Mouse (Mus musculus): ENCODE measurements around the gene Pknox1. TPM values are rescaled to one million over a fixed set of nuclear protein-coding genes. Genes with fewer than 3 reads are reported as not detected.

Pknox1 gene
- total RNA-seq, 2 experiments from 2014 or later, result 13.6 to 14.6 TPM

DNA sequence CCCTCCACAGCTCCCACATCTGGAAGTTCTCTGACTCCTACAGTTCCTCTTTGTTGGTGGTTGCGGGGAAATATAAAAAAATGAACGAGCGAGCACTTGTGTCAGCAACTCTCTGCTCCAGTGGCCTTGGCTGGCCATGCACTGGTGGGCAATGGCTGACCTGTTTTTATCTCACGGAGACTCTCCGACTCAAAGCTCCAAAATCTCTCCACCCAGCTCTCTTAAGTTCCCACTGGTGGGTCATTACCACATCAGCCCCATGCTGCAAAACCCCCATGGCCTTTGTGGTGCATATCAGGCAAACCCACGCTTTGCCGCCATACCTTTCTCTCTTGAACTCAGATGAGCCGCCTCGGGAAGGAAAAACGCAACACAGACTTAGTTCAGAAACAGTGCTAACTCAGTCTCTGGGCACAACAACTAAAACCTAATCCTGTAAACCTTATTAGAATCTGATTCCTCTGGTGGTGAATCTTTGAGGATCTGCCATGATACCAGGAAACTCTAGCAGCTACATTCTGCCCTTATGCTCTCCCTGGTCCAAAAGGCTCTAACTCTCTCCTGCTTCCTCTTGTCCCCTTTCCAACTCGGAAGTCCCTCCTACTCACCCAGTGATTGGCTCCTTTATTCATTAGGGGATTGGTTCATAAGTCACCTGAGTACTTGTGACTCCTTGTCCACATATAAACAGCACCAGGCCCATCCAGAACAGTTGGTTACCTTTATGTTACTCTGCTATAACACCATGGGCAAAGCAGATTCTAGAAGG, 5.3 kb upstream of the Pknox1 start:
- no peak for DNase-seq (ENCODE audit: low spot score in 2 of 2)
- no peak overlapping the region for H3K27ac ChIP-seq
- TF ChIP-seq CTCF (conservative IDR thresholded peaks at IDR 0.05), result no peak
- no peak overlapping the region for H3K4me3 ChIP-seq

GRCm38 (mm10) chr17:31563632-31564014, 911 bp upstream of the Pknox1 start:
- peak overlapping the region; percentile 99 for H3K27ac ChIP-seq
- H3K4me3 ChIP-seq, result peak overlapping the region; percentile 67
- no peak for TF ChIP-seq CTCF (conservative IDR thresholded peaks at IDR 0.05)
- no peak for DNase-seq (ENCODE audit: low spot score in 2 of 2)

DNA sequence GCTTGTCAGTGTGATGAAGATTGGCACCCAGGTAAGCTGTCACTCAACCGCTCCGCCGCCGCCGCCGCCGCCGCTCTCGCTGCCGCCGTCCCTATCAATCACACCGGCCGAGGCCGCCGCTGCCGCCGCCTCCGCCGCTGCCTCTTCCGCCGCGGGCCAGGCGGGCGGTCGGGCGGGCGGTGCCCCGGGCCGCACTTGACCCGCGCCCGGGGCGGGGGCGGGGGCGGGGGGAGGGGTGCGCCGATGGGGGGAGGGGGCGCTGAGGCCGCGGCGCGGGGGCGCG, 265 bp downstream of the Pknox1 start:
- DNase-seq (ENCODE audit: low spot score in 2 of 2), result no peak
- Histone ChIP-seq H3K27ac (peak overlapping the region; percentile 97), H3K4me3 (peak overlapping the region; percentile 81)
- TF ChIP-seq CTCF (conservative IDR thresholded peaks at IDR 0.05), result no peak

DNA sequence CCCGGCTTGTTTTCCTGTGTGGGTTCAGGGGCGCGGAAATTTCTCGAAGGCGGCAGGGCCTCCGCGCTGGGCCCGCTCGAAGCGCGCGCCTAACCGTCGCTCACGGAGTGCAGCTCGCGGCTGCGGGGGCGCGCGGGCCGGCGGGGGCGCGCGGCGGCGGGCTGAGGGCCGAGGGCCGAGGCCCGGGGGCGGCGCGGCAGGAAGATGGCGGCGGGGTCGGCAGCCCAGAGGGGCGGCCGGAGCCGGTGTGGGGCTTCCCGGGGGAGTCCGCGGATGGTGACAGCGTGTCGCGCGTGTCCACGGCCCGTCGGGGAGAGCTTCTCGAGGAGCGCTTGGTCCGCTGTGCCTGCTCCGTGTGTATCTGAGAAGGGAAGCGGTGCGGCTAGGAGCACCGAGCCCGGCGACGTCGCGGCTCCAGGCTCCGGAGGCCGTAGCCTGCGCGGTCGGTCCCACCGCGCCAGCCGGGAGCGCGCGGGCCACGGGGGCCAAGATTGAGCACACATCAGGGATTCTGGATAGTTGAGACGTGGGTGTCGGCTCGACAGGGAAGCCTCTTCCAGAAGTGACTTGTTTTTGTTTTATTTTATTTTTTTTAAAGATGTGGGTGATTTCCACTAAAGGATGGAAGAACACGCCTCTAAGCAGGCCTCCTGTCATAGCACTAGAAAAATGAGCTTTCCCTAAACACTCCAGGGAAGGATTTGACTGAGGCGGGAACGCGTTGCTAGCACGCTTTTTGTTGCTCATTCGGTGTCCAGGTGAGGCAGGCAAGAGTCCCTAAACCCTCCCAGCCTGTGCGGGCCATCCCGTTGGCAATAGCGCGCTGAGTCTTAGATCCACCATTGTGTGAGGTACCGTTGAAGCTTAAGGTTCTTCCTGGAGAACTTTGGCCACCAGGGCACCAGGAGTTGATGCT, 865 bp downstream of the Pknox1 start:
- DNase-seq (ENCODE audit: low spot score in 2 of 2), result peak in 1 of 2 experiments; percentile 62
- TF ChIP-seq CTCF (conservative IDR thresholded peaks at IDR 0.05), result peak; percentile 14; the same call in 1 of the 2 replicates
- Histone ChIP-seq H3K4me3 (peak overlapping the region; percentile 81), H3K27ac (peak overlapping the region; percentile 97)

DNA sequence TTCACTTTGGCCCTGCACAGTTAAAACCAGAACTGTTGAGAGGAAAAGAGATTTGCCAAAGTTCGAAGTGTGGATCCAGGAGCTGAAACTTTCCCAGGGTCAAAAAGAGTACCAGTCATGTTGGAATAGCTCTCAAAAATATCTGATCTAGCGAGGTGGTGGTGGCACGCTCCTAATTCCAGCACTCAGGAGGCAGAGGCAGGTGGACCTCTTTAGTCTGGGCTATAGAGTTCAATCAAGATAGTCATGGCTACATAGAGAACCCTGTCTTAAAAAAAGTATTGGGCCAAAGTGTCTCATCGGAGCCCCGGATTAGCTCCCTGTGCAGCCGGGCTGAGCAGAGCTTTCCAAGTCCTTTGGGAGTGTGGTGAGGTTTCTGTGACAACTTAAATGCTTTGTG, 1.7 kb downstream of the Pknox1 start:
- H3K4me3 ChIP-seq, result peak overlapping the region; percentile 81
- H3K27ac ChIP-seq, result peak overlapping the region; percentile 97; the same call in 1 of the 2 replicates
- no peak for TF ChIP-seq CTCF (conservative IDR thresholded peaks at IDR 0.05)
- no peak for DNase-seq (ENCODE audit: low spot score in 2 of 2)

DNA sequence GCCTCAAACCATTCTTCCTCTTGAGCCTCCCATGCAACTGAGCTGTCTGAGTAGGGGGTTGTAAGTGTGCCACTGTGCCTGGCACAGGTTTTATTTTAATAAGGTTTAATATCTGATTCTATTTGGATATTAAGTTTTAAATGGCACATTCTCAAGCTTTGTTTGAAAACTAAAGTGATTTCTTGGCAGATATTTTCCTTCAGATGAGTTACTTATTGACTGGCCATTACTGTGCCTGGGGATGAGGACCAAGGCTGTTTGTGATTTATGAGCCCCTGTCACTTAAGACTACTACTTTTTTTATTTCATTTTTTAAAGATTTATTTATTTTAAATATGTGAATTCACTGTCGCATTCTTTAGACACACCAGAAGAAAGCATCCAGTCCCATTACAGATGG, 5.2 kb downstream of the Pknox1 start:
- Histone ChIP-seq H3K27ac (no peak overlapping the region; the same call in 1 of the 2 replicates), H3K4me3 (no peak overlapping the region)
- no peak for TF ChIP-seq CTCF (conservative IDR thresholded peaks at IDR 0.05)
- no peak for DNase-seq (ENCODE audit: low spot score in 2 of 2)

- no peak for DNase-seq (ENCODE audit: low spot score in 2 of 2)
- TF ChIP-seq CTCF (conservative IDR thresholded peaks at IDR 0.05), result no peak
- Histone ChIP-seq H3K27ac (peak overlapping the region; percentile 55; the same call in 1 of the 2 replicates), H3K4me3 (no peak overlapping the region)
Measured at GRCm38 (mm10) chr17:31570321-31570925, 5.9 kb downstream of the Pknox1 start.

DNA sequence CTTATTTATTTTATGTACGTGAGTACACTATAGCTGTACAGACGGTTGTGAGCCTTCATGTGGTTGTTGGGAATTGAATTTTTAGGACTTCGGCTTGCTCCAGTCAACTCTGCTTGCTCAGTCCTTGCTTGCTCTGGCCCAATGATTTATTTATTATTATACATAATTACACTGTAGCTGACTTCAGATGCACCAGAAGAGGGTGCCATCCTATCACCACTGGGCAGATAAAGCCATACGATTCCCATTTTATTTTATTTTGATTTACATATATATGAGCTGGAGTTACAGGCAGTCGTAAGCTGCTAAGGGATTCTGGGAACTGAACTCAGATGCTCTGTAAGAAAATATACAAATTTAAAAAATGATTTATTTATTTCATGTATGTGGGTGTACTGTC, 7.2 kb downstream of the Pknox1 start:
- no peak for DNase-seq (ENCODE audit: low spot score in 2 of 2)
- Histone ChIP-seq H3K4me3 (no peak overlapping the region), H3K27ac (no peak overlapping the region)
- peak; percentile 60 for TF ChIP-seq CTCF (conservative IDR thresholded peaks at IDR 0.05)

DNA sequence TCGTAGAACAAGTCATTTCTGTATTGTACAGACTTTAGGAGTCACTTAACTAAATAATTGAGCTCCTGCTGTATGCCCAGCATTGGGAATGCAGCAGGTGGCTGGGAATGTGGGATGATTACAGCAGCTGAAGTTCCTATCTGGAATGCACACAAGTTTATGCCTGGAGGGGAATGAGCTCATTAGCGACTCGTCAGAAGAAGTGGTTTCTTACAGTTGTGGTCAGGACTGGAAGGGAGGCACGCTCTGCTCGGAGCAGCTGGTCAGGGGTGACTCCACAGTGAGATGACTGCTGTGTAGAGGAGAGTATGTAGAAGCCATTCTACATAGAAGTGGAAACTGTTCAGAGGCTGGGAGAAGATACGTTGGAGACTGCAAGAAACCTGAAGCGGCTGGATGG, 10.1 kb downstream of the Pknox1 start:
- no peak for TF ChIP-seq CTCF (conservative IDR thresholded peaks at IDR 0.05)
- Histone ChIP-seq H3K27ac (no peak overlapping the region), H3K4me3 (no peak overlapping the region)
- DNase-seq (ENCODE audit: low spot score in 2 of 2), result no peak

GRCm38 (mm10) chr17:31576394-31577175, 12.1 kb downstream of the Pknox1 start:
- TF ChIP-seq CTCF (conservative IDR thresholded peaks at IDR 0.05), result no peak
- no peak overlapping the region for H3K4me3 ChIP-seq
- H3K27ac ChIP-seq, result peak overlapping the region; percentile 36; the same call in 1 of the 2 replicates
- DNase-seq (ENCODE audit: low spot score in 2 of 2), result peak in 1 of 2 experiments; percentile 24

DNA sequence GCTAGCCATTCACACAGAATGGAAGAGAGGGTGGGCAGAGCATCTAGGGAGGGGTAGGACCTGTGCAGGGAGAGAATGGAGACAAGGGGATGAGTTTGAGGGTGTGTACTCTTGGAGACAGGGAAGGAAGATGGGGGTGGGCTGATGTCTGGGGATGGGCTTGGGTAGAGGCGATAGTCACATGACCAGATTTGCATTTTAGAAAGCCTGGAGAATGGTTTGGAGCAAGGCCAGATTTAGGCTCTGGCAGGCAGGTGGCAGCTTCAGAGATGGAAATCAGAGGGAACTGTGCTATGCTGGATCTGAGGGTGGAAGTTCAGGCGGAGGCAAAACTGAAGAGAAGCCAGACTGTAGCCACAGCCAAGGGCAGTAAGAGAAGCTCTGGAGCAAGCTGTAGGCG, 15.8 kb downstream of the Pknox1 start:
- no peak overlapping the region for H3K27ac ChIP-seq
- no peak overlapping the region for H3K4me3 ChIP-seq
- no peak for DNase-seq (ENCODE audit: low spot score in 2 of 2)
- no peak for TF ChIP-seq CTCF (conservative IDR thresholded peaks at IDR 0.05)

- no peak overlapping the region for H3K27ac ChIP-seq
- TF ChIP-seq CTCF (conservative IDR thresholded peaks at IDR 0.05), result no peak
- no peak for DNase-seq (ENCODE audit: low spot score in 2 of 2)
- no peak overlapping the region for H3K4me3 ChIP-seq
Measured at GRCm38 (mm10) chr17:31583185-31583584, 18.7 kb downstream of the Pknox1 start.

All from layer of hippocampus, adult 2 months (tissue).